Mouse (Mus musculus) brain, embryonic 14.5 days (tissue): ENCODE results near the gene Znhit1.

Source experiments
- CTCF ChIP-seq: fragments of 200-500 bp; IDR thresholded peaks from 2 replicates; pipeline ENCODE4 v1.5.1; 2012; ENCODE audit warnings: inconsistent platforms, mild to moderate bottlenecking, moderate library complexity, borderline replicate concordance; ENCODE audit not compliant: insufficient read depth, insufficient read length; ENCODE audit errors: extremely low read depth
- POLR2A ChIP-seq: fragments of 200-500 bp; IDR thresholded peaks from 2 replicates; pipeline ENCODE4 v1.6.1; 2012; ENCODE audit warnings: mild to moderate bottlenecking, inconsistent platforms, borderline replicate concordance; ENCODE audit not compliant: poor library complexity, insufficient read depth, insufficient read length, severe bottlenecking; ENCODE audit errors: extremely low read depth

- TF ChIP-seq CTCF (no peak), POLR2A (no peak)
Observed at GRCm38 (mm10) chr5:136932956-136933355, 54.9 kb downstream of the Znhit1 start.
